Mouse (Mus musculus) left cerebral cortex, postnatal 10 days (tissue): ENCODE results near the gene Serinc1. TPM values are rescaled to one million over a fixed set of nuclear protein-coding genes. Genes with fewer than 3 reads are reported as not detected.
"Not testable (repeated sequence)": the region's sequence is repeated elsewhere in the genome, so short reads cannot be mapped to it uniquely, and the experiment has no call there.

Source experiments
- DNase-seq, 2 experiments: peaks; one replicate each; pipeline ENCODE4 v3.0.0; 2021 to 2022; ENCODE audit warnings: low spot score in 2 of 2, mixed read lengths in 1 of 2; ENCODE audit errors: extremely low spot score in 1 of 2
- intact Hi-C: fragments of 180-260 bp; cut with DNase I; formaldehyde crosslinking; loops from one replicate; pipeline ENCODE4 v1.15.1; 2025
- total RNA-seq, 2 experiments: library from RNA; stranded (reverse); gene quantifications; 2 replicates each; pipeline ENCODE4 v1.2.3; 2021

Serinc1 gene
- 100 to 1,000 TPM; 926 to 943 TPM for total RNA-seq

DNA sequence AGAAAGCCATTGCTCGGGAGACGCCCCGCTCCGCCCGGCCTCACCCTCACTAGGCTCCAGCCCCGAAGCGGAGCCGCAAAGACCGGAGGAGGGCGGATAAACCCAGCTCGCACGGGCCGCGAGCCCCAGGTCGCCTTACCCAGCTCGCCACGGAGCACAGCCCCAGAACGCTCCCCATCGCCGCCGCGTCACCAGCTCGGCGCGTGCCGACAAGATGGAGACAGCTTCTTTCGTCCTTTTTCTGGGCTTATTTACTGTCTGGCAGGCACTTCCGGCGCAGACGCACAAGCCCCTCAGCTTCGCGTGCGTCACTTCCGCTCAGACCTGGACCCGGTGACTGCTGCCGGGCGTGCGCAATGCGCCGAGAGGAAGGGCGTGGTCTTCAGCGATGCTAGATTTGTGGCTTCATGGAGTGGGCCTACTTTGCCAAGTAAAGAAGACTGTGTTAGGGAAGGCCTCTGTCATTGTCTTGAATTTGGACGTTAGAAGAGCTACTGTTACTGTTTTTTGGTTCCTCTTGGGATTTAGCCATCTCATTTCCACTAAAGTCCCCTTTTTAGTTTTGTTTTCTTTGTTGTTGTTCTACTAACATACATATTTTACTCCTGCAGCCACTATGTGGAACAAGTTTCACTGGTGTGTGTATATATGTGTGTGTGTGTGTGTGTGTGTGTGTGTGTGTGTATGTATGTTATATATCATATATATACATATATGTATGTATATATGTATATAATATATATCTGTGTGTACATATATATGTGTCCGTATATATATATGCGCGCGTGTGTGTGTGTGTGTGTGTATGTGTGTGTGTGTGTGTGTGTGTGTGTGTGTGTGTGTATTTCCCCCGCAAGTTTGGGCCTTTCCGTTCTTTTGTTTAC, at the start of gene Serinc1:
Gene Serinc1 (minus strand): TSS at position 313 of the 884 bp plus-strand sequence.
- intact Hi-C loops = loop anchor here (5.0 to 10.0 kb wide), 2 partner anchors 45 to 212 kb away; partner anchors contain the start of gene Hsf2
- peak; percentile 95 to 98 for DNase-seq

DNA sequence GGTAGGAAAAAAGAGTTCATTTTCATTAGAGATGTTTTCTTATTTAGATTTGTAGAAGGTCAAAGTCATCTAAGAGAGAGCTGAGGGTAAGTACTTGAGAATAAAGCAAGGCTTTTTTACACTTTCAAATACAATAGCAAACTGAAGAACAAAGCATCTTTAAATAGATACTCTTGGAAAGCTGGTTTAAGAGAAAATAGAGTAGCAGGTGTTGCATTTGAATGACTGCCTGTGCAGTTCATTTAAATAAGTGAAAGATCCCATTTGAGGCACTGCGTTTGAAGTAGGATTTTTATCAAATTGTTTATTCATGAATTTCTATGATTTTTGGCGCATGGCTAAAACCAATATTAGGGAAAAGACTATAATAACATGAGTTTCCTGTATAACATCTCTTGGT, 44.4 kb upstream of the Serinc1 start:
- DNase-seq = no peak
- intact Hi-C loops = no loop called here

DNA sequence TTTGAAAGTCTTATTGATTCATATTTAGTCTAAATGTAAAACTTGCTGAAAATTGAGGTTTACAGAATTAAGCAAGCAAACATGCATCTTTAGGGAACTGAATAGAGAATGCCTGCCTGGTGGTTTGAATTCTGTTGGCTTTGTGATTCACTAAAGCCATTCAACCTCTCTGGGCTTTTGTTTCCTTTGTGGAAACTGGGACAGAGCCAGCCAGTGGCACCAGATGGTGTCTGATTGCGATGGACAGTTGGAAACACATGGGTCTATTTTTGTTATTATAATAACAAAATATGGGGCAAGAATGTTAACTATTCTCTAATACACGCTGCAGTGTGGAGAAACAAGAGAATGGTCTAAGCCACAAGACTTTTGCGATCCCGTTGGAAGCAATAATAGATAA, 39.8 kb upstream of the Serinc1 start:
- DNase-seq = no peak

GRCm38 (mm10) chr10:57571211-57571730, 38.9 kb upstream of the Serinc1 start:
- intact Hi-C loops = no loop called here
- DNase-seq = peak; percentile 20 to 47

More for the DNA sequence above, 39.8 kb upstream of the Serinc1 start:
- intact Hi-C loops = no loop called here

GRCm38 (mm10) chr10:57569023-57569931, 36.9 kb upstream of the Serinc1 start:
- intact Hi-C loops = no loop called here
- DNase-seq = no peak

DNA sequence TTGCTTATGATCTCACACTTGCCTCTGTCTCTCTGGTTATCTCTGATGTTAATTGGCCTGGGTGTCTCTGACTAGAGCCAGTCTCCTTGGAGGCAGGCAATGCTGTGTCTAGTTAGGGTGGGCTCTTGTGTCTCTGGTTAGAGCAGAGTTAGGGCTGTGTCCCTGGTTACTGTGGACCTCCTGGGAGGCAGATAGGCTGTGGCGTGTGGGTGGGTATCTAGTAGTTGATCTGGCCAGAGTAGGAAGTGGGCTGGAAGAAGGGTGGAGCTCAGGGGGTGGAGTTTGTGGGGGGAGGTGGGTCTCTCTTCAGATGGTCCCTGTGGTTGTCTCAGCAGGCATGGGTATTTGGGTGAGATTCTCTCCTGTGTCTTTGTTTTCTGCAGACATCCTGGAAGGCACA, 33.9 kb upstream of the Serinc1 start:
- intact Hi-C loops = no loop called here

GRCm38 (mm10) chr10:57557597-57557996, 25.3 kb upstream of the Serinc1 start:
- intact Hi-C loops = no loop called here
- DNase-seq = no peak

More for the DNA sequence above, 33.9 kb upstream of the Serinc1 start:
- DNase-seq = no peak

DNA sequence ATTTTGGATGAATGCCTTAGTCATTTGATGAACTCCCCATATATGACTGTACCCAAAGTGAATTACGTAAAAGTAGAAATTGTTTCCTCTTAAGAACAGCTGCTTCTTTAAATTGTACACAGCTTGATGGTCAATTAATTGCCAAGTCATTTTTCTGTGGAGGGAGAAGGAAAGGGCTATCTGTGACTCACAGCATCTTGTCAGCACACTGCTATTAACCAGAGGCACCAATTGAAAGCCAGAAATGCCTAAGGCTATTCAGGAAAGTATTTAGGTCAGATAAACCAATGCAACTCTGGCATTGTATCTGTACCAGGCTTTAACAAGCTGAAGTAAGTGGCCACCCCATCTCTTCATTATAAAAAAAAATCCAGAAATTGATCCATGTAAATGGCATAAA, 21.4 kb upstream of the Serinc1 start:
- intact Hi-C loops = no loop called here
- no peak for DNase-seq

GRCm38 (mm10) chr10:57549631-57550030, 17.3 kb upstream of the Serinc1 start:
- DNase-seq = no peak
- intact Hi-C loops = no loop called here

DNA sequence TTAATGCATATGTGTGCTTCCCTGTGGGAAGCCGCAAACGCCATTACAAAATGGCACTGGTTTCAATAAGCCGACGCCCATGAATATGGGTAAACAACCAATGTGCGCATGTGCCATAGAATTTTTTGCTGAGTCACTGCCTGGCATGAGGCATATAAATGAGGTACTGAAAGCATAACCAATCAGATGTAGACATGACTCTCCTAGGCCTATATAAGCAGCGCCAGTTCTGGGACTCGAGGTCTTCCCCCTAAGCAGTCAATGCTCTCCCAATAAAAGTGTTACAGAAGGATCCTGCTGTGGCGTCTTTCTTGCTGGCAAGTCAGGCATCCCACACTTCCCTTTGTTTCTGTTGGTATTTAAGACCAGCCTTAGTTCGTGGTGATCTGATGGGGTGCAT, 11.6 kb upstream of the Serinc1 start:
- DNase-seq, intact Hi-C loops: not testable (repeated sequence)

GRCm38 (mm10) chr10:57531616-57532217, 613 bp downstream of the Serinc1 start:
- DNase-seq = no peak
- intact Hi-C loops = loop anchor here (5.0 to 10.0 kb wide), 2 partner anchors 44 to 213 kb away; partner anchors contain the start of gene Hsf2

GRCm38 (mm10) chr10:57531076-57531475, 1.3 kb downstream of the Serinc1 start:
- intact Hi-C loops = loop anchor here (5.0 to 10.0 kb wide), 2 partner anchors 44 to 214 kb away; partner anchors contain the start of gene Hsf2
- DNase-seq = no peak

DNA sequence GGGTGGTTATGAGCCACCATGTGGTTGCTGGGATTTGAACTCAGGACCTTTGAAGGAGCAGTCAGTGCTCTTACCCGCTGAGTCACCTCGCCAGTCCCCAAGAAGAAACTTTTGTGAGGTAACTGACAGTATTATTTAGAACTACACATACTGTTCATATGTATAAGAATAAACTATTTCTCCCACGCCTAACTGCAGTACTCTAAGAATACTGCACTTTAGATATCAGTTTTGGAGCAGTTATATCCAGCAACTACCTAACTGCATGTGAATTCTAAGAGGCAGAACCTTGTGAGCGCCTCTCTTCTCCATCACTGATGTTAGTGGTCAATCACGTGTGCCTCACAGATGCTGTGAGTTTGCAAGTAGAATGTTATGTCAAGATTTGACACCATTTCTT, 5.9 kb downstream of the Serinc1 start:
- intact Hi-C loops = no loop called here
- no peak for DNase-seq

DNA sequence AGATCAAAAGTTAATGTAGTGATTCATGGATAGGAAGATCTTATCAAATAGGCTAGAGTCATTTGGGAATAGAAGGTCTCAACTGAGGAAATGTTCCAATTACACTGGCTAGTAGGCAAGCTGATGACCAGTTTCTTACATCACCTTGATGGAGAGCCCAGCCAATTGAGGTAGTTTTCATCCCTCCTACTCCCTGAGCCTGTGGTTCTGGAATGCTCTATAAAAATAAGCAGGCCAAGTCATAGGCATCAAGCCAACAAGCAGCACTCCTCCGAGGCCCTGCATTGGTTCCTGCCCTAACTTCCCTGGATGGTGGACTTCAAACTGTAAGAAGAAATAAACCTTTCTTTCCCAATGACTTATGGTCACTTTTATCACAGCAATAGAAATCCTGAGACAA, 17.1 kb downstream of the Serinc1 start:
- peak in 1 of 2 experiments; percentile 28 for DNase-seq
- intact Hi-C loops = loop anchor here (10.0 kb wide), 2 partner anchors 780 to 970 kb away; no protein-coding TSS in a partner anchor

DNA sequence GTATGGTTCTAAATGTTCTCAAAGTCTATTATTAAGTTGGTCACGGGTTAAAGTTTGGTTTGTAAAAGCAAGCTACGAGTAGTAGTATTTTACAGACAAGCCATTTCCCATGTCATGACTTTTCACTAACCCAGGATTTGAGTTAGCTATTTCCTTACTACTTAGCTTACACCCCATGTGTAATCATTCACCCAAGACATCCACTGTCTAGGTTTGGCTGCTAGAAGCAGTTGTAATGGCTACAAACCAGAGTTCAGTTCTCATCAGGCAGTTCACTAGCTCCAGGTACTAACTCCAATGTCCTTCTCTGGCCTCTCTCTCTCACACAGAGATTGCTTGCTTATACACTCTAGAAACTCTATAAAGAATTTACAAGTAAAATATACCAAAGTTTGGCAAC, 17.7 kb downstream of the Serinc1 start:
- intact Hi-C loops = loop anchor here (10.0 kb wide), 2 partner anchors 780 to 970 kb away; no protein-coding TSS in a partner anchor
- DNase-seq = no peak

- DNase-seq = no peak
- intact Hi-C loops = no loop called here
Observed at GRCm38 (mm10) chr10:57499414-57500156, 32.7 kb downstream of the Serinc1 start.

GRCm38 (mm10) chr10:57492050-57492449, 40.3 kb downstream of the Serinc1 start:
- intact Hi-C loops = no loop called here

DNA sequence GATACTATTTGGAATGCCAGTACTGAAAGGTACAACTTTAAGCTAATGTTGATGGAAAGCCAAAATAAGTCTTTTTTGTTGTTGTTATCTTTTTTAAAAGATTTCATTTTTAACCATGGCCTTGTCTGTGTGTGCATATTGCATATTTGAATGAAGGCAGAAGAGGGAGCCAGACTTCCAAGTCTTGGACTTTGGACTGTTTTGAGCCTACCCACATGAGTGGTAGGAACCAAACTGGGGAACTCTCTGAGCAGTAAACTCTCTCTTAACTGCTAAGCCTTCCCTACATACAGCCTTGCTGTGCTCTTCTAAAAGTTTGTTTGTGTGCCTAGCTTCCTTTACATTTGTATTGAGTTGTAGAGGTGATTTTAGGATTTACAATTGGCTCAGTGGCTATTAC, 43.7 kb downstream of the Serinc1 start:
- intact Hi-C loops = loop anchor here (5.0 kb wide), 1 partner anchor 44 kb away; the partner anchor contains the start of gene Serinc1
- DNase-seq = no peak

More at GRCm38 (mm10) chr10:57492050-57492449, 40.3 kb downstream of the Serinc1 start:
- no peak for DNase-seq
